Mouse (Mus musculus) erythroblast, embryonic 14.5 days (primary cell): ENCODE measurements around the gene Rtn4r.

Experiments
- GATA1 ChIP-seq: IDR thresholded peaks from 2 replicates; pipeline ENCODE4 v1.6.1; 2012; ENCODE audit warnings: low read length, inconsistent platforms, mixed read lengths
- TAL1 ChIP-seq: IDR thresholded peaks from 3 replicates; pipeline ENCODE4 v1.6.1; 2012; ENCODE audit warnings: low read length, inconsistent platforms, mixed read lengths

DNA sequence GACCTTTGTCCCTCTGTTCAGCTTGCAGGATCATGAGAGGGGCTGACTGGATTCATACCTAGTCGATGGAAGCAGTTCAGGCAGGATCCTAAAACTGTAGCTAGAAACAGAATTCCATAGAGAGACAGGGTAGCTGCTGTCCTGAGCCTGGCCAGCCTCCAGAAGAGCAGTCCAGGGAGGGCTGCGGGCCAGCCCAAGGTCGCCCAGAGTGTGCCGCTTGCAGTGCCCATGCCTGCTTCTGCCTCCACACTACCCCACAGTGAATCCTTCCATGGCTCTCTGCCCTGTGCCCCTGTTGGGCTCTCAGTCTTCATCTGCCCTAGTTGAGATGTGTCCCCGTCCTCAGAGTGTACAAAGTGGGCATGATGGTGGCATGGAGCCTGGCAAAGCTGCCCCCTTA, 7.8 kb downstream of the Rtn4r start:
- TF ChIP-seq GATA1 (no peak), TAL1 (no peak)
